Mouse (Mus musculus) thymus, adult 18-20 months (tissue): ENCODE measurements around the gene T2.
"Not testable (repeated sequence)": the region's sequence is repeated elsewhere in the genome, so short reads cannot be mapped to it uniquely, and the experiment has no call there.

Source experiments
- DNase-seq, 2 experiments: peaks; one replicate each; pipeline ENCODE4 v3.0.0; 2022; ENCODE audit warnings: mixed read lengths in 2 of 2

T2 gene

DNA sequence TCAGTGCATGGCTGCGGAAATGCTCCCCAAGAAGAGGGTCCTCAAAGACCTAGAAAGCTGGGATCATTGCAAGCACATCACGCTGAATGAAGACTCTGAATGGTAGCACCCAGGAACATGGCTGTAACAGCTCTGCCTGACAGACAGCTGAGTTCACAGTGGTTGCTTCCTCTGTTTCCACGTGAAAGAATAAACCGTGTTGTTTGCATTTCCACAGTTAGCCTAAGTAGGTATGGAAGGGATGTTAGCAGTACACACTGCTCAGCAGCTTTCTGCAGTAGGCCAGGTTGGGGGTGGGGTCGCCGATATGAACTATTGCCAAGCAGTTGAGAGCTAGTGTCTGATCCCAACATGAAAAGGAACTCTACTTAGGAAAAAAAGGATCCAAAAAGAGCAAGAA is at the start of gene T2:
TSS of gene T2 (plus strand) at position 301 of the 400 bp plus-strand sequence.
- no peak for DNase-seq

DNA sequence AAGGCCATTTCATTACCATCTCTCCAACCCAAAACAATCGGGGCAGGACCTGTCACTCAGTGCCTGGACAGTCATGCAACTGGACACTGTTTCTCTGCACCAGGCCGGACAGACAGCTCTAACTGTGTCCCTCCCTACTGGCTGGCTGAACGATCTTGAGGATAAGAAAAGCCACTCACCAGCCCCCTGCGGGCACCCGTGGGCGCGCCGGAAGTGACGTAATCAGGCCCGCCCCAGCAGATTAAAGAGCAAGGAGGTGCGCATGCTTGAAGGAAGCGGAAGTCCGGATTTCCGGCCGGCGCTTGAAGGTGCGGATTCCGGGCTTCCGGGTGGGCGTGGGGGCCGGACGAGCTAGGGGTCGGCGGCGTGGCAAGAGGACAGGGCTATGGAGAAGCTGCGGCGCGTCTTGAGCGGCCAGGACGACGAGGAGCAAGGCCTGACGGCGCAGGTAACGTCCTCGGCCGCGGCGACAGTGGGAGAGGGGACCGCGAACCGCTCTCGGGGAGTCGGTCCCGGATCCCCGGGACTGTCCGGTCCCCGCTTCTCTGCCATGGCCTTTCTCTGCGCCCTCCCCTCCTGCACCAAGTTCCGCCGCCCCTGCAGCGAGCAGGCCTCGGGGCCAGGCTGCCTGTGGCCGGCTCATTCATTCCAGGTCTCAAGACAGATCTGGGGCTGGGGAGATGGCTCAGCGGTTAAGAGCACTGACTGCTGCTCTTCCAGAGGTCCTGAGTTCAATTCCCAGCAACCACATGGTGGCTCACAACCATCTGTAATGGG is 44.8 kb upstream of the T2 start, which contains the start of gene Sft2d1:
TSS of gene Sft2d1 (plus strand) at position 265 of the 777 bp plus-strand sequence.
- peak; percentile 90 to 94 for DNase-seq

GRCm38 (mm10) chr17:8311751-8312150 is 44.0 kb upstream of the T2 start:
- no peak for DNase-seq

GRCm38 (mm10) chr17:8313976-8314375 is 41.8 kb upstream of the T2 start:
- DNase-seq: no peak

DNA sequence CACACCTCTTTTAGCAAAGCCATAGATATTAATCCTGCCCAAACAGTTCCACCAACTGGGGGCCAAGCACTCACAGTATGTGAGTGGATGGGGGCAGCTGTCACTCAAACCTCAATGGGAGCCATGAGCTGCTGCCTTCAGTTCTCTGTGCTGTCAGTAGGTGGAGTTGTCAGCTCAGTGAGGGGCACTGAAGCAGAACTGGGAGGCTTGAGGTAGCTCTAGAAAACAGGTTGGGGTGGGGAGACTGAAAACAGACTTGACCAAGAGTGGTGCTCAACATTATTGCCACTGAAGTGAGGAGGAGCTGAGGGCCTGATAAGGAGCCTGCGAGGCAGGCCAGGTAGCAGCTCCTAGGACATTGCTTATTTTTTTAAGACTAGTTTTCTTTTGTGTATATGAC is 39.5 kb upstream of the T2 start:
- DNase-seq: no peak

DNA sequence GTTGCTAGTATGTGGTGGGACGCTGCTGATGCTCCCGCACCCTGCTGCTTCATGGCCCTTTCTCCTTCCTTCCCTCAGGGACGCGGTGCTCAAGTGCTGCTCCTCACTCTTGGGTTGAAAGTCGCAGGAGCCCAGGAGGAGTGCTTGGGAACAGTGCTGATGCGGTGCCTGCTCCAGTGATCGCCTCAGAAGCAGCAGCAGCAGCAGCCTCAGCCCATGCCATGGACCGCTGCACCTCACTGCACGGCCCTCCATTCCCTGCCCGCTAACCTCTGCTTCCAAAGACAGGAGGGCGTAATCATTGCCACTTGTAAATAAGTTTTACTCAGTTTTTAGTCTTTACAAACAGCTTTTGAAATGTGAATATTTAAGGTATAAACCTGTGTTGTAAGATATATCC is 28.9 kb upstream of the T2 start:
- DNase-seq: not testable (repeated sequence)

DNA sequence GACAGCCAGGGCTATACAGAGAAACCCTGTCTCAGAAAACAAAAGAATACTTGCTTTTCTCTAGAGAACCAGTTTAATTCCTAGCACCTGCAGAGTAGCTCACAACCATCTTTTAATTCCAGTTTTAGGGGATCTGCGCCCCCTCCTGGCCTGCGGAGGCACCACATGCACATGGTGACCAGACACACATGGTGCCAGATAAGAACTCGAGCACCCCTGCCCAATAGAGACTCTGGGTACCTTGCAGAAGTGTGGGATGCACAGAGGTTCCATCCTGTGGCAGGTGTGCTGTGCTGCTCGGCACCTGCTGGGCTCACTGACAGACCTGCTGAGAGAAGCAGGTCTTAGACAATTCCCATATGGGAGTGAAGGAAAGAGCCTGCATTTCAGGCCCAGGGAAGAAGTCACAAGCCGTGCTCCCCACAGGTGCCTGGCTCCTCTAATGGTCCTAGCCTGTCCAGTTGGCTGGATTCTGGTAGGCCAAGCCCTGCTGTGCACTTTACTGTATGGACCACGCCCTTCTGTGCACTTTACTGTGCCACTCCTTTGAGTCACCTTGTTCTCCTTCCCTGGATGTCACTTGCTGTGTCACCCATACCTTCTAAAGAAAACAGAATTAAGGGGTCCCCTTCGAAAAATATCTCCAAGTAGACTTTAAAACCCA is 27.1 kb upstream of the T2 start:
- DNase-seq: no peak

GRCm38 (mm10) chr17:8330602-8331001 is 25.2 kb upstream of the T2 start:
- no peak for DNase-seq

GRCm38 (mm10) chr17:8337159-8337558 is 18.6 kb upstream of the T2 start, which contains the start of gene Prr18:
TSS of gene Prr18 (plus strand) at chr17:8337459.
- DNase-seq: not testable (repeated sequence)

- DNase-seq: no peak
Observed at GRCm38 (mm10) chr17:8339666-8340374, 16.0 kb upstream of the T2 start.

DNA sequence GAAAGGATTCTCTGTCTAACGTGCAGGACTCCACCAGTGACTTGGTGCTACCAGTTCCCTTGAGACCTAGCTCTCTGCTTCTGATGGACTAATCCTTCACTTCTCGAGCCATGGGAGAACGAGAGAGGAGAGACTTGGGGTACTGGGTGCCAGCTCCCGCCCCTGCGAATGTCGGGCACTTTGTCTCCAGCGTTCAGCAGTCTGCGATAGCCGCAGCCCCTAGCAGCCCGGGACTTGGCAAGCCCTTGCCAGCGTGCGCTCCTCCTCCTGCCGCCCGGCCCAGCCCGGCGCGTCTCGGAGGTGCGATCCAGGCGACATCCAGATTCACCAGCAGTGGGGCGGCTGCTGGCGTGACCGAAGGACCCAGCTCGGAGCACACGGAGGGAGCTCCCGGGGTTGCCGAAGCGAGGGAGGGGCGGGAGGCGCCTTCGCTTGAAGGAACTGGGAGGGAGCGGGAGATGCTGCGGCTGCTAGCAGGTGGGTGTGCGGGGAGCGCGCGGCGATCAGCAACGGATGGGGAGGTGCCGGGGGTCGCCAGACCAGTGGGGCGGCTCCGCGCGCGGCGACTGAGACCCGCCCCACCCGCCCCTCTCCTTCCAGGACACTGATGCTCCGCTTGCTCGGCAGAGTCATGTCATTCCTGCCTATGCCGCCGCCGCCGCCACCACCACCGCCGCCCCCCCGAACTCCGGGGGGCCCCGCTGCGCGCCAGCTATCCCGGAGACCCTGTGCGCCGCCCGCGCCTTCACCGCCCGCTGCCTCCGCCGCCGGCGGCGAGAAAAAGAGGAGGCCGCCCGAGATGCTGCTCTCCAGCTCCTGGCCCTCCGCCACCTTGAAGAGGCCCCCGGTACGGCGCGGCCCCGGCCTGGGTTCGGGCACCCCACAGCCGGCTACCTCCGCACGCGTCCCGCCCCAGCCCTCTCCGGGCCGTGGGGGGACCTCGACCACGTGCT is 15.1 kb upstream of the T2 start:
- no peak for DNase-seq

GRCm38 (mm10) chr17:8341360-8341963 is 14.3 kb upstream of the T2 start:
- no peak for DNase-seq

DNA sequence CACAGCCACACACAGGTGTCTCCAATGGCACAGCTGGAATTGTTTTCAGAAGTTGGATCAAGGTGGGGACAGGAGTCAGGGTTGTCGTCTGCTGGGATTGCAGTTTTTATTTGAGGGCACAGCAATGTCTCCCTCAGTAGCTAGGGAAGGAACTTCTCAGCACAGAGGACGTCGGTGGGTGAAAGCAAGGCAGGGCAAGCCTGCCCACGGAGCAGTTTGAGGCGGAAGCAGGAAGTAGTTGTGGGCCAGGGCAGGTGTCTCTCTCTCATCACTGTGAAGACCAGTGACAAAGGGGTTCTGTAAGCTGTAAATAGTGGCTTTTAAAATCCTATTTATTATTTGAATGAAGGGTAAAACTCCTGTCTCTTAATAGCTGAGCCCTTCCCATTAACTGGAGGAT is 13.1 kb upstream of the T2 start:
- DNase-seq: peak in 1 of 2 experiments; percentile 31

- DNase-seq: no peak
Observed at GRCm38 (mm10) chr17:8343416-8343815, 12.4 kb upstream of the T2 start.

DNA sequence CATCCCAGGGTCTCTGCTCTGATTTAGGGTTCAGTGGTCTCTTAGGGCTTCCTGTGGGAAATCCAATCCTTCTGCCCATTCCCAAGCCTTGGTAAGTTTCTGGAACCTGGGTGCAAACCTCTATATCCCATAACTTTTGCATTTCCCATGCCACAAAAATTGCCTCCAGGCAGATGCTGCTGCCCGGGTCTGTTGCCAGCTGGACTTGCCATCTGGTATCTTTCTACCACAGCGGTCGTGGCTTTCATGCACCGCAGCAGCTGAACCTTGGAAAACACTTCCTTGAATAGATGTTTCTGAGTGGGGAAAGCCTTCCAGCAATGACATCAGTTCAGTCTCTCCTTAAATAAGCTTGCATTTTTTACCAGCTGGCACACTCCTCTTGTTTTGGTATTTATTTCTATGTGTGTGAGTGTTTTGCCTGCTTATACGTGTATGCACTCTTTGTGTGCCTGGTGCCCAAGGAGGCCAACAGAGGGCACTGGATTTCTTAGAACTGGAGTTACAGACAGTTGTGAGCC is 8.0 kb upstream of the T2 start:
- DNase-seq: no peak

GRCm38 (mm10) chr17:8348941-8349340 is 6.9 kb upstream of the T2 start:
- DNase-seq: no peak

DNA sequence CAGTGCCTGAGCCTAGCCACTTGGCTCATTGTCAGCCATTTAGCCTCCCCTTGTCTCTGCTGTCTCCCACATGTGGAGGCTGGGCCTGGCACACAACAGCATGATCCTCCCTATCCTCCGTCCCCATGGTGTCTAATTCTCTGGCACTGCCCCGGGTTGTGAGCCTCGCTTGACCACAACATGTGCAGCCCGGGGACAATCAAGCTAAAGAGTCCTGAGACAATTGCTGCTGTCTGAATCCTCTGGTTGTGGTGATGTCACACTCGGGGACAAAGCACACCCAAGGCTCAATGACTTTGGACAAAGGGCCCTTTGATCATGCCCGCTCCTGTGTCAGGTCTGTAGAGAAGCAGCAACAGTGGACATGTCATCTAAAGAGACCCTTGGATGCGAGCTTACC is 4.7 kb upstream of the T2 start:
- no peak for DNase-seq

GRCm38 (mm10) chr17:8357498-8357897 is 1.7 kb downstream of the T2 start:
- DNase-seq: no peak

DNA sequence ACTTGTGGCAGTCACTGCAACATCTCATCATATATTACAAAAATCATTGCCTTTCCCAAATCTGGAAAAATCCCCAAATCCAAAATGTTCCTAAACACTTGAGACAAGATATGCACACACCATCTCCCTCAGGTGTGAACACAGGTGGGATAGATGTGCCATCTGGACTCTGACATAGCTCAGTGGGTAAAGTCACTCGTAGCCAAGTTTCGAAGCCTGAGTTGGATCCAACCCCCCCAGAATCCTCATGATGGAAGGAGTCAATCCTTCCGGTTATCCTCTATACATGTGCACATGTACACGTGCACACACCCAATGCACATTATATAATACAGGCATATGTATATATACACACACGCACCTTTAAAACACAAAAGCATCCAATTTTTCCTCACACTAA is 5.1 kb downstream of the T2 start:
- no peak for DNase-seq

DNA sequence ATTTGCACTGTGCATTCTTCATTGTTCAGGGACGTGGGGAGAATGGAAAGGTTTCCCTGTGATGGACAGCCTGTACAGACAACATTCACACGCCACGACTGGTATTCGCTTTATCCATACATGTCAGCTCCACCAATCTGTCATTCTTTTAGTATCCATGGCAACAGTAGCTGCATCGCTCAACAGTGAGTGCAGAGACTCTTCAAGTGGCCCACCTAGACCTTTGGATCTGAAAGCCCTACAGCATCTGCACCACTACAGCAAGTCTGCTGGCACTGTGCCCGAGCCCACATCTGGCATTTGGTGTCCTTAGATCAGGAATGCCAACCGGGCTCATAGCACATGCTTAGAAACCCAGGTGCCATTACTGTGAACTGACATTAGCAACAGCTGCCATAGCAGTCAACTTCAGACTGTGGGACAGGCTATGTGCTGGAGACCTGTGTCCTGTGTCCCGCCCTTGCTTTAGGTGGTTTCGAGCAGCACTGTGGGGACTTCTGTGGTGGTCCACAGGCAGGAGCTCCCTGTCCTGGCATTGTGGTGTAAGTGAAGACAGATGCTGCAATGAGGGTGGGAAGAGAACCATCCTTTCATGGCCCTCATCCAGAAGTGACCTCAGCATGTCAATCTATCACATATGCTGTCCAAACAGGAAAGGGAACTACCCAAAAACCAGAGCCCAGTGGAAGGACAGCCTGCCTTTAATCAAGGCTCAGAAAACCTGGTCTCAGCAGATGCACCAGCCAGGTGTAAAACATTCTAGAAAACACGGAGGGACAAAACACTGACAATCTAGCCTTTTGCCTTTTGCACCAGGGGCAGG is 5.7 kb downstream of the T2 start:
- no peak for DNase-seq
